8 mouse cellular contexts compared by ENCODE assay signal in genomic region chr9:41736234-41736859, GRCm38 (mm10).
DNase-seq lines count a peak whose midpoint lies in the region; ATAC-seq lines count a peak whose summit lies in the region.

No protein-coding gene starts in this region.

- H3K4me3 ChIP-seq in heart, embryonic 16.5 days (ENCODE audit: low read length): peak overlapping the region; percentile 53
- H3K4me3 ChIP-seq in limb, embryonic 15.5 days: peak overlapping the region; percentile 41

- peak overlapping the region; percentile 73 for H3K9ac ChIP-seq in heart, embryonic 16.5 days (ENCODE audit: low read length)
- H3K9ac ChIP-seq in limb, embryonic 15.5 days: peak overlapping the region; percentile 27; the same call in 1 of the 2 replicates

- H3K4me1 ChIP-seq in heart, embryonic 16.5 days (ENCODE audit: control insufficient read depth, insufficient read depth, low read length): peaks cover 13% of the 10 kb centered on the region
- peaks cover 16% of the 10 kb centered on the region for H3K4me1 ChIP-seq in limb, embryonic 15.5 days

- H3K36me3 ChIP-seq in heart, embryonic 16.5 days (ENCODE audit: control insufficient read depth, insufficient read depth): no peaks in the 10 kb centered on the region
- no peaks in the 10 kb centered on the region for H3K36me3 ChIP-seq in limb, embryonic 15.5 days

- no peaks in the 10 kb centered on the region for H3K9me3 ChIP-seq in heart, embryonic 16.5 days (replicated peaks; ENCODE audit: control insufficient read depth, low read length)
- no peaks in the 10 kb centered on the region for H3K9me3 ChIP-seq in limb, embryonic 15.5 days

- intact Hi-C loops in left cerebral cortex, postnatal 10 days (cut with DNase I): loop anchor here (2.0 kb wide), 2 partner anchors 150 to 200 kb away; no protein-coding TSS in a partner anchor

- H3K4me2 ChIP-seq in heart, embryonic 16.5 days (ENCODE audit: low read depth, low read length): peak overlapping the region; percentile 85
- H3K4me2 ChIP-seq in limb, embryonic 15.5 days: peak overlapping the region; percentile 67

- WGBS in heart, embryonic 16.5 days: 2% methylated on average over 16 of the region's 16 CpGs
- WGBS in limb, embryonic 15.5 days: 1% methylated on average over 16 of the region's 16 CpGs

- DNase-seq in left cerebral cortex, postnatal 10 days (ENCODE audit: extremely low spot score in 1 of 2, low spot score in 2 of 2): peak; percentile 30 to 34
- DNase-seq in left cerebral cortex, adult 11 months (ENCODE audit: low spot score): no peak
- DNase-seq in embryo, embryonic 11 days: peak; percentile 86
- DNase-seq in right cerebral cortex, postnatal 10 days (ENCODE audit: low spot score in 2 of 2): peak; percentile 46 to 47
- DNase-seq in ovary, postnatal 14 days (ENCODE audit: low spot score): no peak

- peak; percentile 51; the same call in 1 of the 2 replicates for ATAC-seq in heart, embryonic 16.5 days (replicated peaks; ENCODE audit: extremely low read depth, insufficient read depth, low FRiP score)
- ATAC-seq in limb, embryonic 15.5 days (ENCODE audit: insufficient number of reproducible peaks, low FRiP score, low TSS enrichment, low read depth): no peak
- no peak for ATAC-seq in megakaryocyte-erythroid progenitor cell, adult 5-6 weeks (replicated peaks; ENCODE audit: low FRiP score, low TSS enrichment, poor library complexity, severe bottlenecking)

- no peaks in the 10 kb centered on the region for H3K27me3 ChIP-seq in heart, embryonic 16.5 days (ENCODE audit: control insufficient read depth, insufficient read depth, low read length)
- no peaks in the 10 kb centered on the region for H3K27me3 ChIP-seq in limb, embryonic 15.5 days

- peak overlapping the region; percentile 88 for H3K27ac ChIP-seq in heart, embryonic 16.5 days (ENCODE audit: low read length)
- H3K27ac ChIP-seq in limb, embryonic 15.5 days: peak overlapping the region; percentile 88

Comparison
In these comparisons a context has a peak if more than half of its experiments do, and no peak if none do; other contexts are left out.
1. DNase-seq: peak in left cerebral cortex, postnatal 10 days (2 of 2), embryo, embryonic 11 days (single experiment) and right cerebral cortex, postnatal 10 days (2 of 2); none in left cerebral cortex, adult 11 months (single experiment) and ovary, postnatal 14 days (single experiment).